Mouse (Mus musculus): ENCODE data around the gene Socs7.

DNA sequence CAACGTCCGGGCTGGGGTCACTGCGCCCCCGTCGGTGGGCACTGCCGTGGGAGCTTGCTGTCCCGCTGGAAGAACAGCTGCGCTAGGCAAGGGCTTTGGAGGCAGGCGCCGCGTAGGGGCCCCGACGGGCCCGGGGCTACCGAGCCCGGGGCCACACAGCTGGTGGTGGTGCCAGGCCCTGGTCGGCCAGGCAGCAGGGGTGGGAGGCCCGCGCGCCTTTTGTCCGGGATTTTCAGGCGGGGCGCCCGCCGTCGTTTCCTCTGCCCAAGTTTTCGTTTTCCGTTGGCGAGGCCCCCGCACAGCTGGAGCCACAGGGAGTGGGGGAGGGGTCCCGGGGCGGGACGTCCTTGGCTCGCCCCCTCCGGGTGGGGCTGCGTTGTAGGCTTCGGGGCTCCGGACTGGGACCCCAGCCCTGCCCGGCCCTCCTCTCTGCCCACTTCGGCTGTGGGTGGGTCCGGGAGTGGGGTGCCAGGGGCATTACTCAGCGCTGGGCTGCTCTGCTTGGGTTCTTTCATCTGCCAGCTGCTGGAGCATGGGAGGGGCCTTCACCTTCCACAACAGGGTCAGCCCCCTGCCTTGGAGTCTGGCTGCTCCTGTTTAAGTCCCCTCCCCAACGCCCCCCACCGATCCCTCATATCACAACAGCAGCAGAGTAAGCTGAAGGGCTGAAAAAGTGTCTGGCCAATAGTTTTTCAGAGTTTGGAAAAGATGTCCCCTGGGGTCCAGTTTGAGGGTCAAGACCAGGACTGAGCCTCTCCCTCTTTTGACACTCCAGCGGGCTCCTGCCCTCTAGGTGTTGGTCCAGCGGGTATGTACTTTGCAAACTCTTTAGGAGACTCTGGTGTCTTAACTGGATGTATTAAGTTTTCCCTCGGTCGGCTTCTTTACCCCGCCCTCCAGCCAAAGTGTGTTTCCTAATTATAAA is 53.6 kb downstream of the Socs7 start:
- no peak for TF ChIP-seq CTCF (IDR thresholded peaks at IDR 0.05; ENCODE audit: extremely low read depth, insufficient read depth, insufficient read length, insufficient replicate concordance)
- TF ChIP-seq POLR2A (IDR thresholded peaks at IDR 0.05; ENCODE audit: low read depth, low read length), result no peak

Measured in spleen, adult 2 months (tissue).